Mouse (Mus musculus) heart, adult 11 months (tissue): ENCODE results near the gene Dbndd1.
"Not testable (repeated sequence)": the region's sequence is repeated elsewhere in the genome, so short reads cannot be mapped to it uniquely, and the experiment has no call there.

ENCODE experiments used
- DNase-seq: peaks from one replicate; pipeline ENCODE4 v3.0.0; 2022

Dbndd1 gene

GRCm38 (mm10) chr8:123491280-123492075, 23.8 kb downstream of the Dbndd1 start:
- DNase-seq = no peak

- DNase-seq = no peak
Measured at GRCm38 (mm10) chr8:123482627-123483026, 32.6 kb downstream of the Dbndd1 start.

- DNase-seq = no peak
Measured at GRCm38 (mm10) chr8:123478456-123479218, 36.6 kb downstream of the Dbndd1 start.

GRCm38 (mm10) chr8:123477737-123478258, 37.5 kb downstream of the Dbndd1 start, which contains the start of gene Afg3l1:
Afg3l1 (plus strand) TSS chr8:123477903.
- DNase-seq = peak; percentile 100

GRCm38 (mm10) chr8:123476911-123477736, 38.1 kb downstream of the Dbndd1 start:
- no peak for DNase-seq

- DNase-seq = not testable (repeated sequence)
Measured at GRCm38 (mm10) chr8:123474549-123474948, 40.7 kb downstream of the Dbndd1 start.

- DNase-seq = not testable (repeated sequence)
Measured at GRCm38 (mm10) chr8:123472991-123473390, 42.3 kb downstream of the Dbndd1 start.

GRCm38 (mm10) chr8:123467476-123467875, 47.8 kb downstream of the Dbndd1 start:
- DNase-seq = no peak

- no peak for DNase-seq
Measured at GRCm38 (mm10) chr8:123463651-123464050, 51.6 kb downstream of the Dbndd1 start.
